Mouse (Mus musculus): ENCODE results near the gene Rab3gap1.

DNA sequence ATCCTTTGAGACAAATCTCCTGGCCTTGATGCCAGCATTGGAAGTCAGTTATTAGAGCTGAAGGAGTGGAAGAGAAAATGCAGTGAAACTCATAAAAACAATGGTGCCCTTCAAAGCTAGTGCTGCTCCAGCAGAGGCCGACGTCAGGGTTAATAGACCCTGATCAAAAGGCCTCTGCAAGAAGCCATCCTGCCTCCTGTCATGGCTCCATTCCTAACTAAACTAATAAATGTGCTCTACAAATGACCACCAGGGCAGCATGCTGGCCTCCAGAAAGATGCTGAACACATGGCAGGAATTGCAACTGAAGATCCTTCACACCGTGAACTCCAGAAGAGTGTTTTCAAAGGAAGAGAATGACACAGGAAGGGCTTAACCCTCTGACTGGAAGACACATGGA is 116.8 kb downstream of the Rab3gap1 start:
- TF ChIP-seq POLR2A (IDR thresholded peaks at IDR 0.05; ENCODE audit: borderline replicate concordance, control insufficient read depth, low read depth, low read length) (no peak), CTCF (IDR thresholded peaks at IDR 0.05; ENCODE audit: control insufficient read depth, insufficient read depth, low read length) (no peak)
